Mouse (Mus musculus): ENCODE results near the gene Fam135a.

- TF ChIP-seq EP300 (IDR thresholded peaks at IDR 0.05; ENCODE audit: low read depth) (no peak), CTCF (IDR thresholded peaks at IDR 0.05; ENCODE audit: low read depth) (no peak)
These were observed 22.4 kb upstream of the Fam135a start for GRCm38 (mm10) chr1:24122582-24122981.
